Mouse (Mus musculus) retina, postnatal 1 day (tissue): ENCODE measurements around the gene Acyp2.
A peak's percentile ranks its signal among the peaks of the same experiment; 100 is the strongest.

Experiments
- DNase-seq: peaks from one replicate; pipeline ENCODE4 v3.0.0-alpha.2; 2012

Gene Acyp2

DNA sequence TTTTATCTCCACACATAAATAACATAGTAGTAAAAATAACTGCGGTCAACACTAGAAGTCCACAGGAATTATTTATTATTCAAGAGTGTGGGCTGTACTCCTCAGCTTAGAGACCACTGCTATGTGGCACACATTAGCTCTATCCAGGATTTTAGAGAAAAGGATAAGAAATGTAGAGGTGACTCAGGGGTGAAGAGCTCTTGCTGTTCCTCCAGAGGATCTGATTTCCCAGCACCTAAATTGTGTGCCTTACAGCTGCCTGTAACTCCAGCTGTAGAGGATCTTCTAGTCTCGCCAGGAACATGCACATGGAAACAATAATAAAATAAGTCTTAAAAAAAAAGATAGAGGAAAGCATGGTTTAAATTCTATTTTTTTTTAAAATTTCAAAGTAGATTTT is 70.5 kb downstream of the Acyp2 start:
- DNase-seq = no peak

DNA sequence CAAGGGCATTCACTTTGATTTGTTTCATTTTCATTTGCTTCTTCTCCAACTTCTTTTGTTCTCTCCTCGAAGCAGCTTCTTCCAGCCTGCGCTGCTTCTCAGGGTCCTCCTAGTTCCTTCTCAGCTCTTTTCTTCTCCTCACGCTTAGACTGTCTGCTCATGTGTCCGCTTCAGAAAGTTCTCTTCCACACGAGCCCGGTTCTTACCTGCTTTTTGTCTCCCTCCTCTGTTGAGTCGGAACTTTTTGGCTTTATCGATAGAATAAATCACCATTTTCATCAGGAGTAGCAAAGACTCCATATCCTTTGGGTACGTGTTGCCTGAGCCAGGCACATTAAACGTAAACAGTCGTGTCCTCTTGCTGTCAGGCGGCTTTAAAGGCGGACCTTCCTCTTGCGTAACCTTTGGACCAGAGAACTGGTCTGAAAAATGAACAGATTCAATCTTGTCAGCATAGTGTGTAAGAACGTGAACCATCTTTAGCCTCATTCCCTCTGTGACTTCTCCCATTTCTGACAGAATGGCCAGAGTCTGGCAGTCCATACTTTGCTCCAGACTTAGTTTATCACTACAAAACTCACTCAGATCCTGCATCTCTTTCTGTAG is 76.5 kb downstream of the Acyp2 start:
- no peak for DNase-seq

GRCm38 (mm10) chr11:30570568-30570967 is 78.8 kb downstream of the Acyp2 start:
- DNase-seq = no peak

- no peak for DNase-seq
Observed at GRCm38 (mm10) chr11:30560215-30560614, 89.2 kb downstream of the Acyp2 start.

DNA sequence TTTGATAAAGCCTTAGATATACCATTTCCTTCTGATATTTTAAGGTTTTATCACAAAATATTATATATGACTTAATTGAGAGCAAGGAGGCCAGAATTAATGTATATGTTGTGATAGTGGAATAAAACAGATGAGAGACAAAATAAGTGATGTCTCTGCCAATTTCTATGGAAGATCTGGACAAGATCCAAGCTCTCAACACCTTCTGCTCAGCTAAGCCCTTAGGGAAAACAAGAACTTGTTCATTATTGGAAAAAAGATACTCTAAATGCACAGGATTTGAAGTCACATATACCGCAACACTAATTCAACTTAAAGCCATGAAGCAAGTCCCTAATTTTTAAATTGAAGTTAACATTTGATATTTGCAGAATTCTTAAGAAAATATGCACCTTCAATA is 96.0 kb downstream of the Acyp2 start:
- DNase-seq = no peak

DNA sequence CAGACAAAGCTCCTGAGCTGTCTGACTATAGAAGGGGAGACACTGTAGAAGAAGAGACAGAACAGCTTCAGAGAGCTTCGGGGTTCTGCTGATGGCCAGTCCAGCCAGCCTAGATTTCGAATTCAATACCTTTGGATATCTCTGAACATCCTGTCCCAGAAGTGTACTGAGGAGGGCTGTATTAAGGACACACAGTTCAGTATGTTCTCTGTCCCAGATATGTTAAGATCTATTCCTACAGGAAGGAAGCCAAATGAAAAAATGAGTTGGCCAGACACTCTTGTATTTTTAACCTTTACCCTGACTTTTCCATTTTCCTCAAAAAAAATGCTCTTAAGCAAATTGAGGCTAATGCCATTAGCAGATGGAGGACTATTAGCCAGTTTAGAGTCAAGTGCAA is 132.3 kb downstream of the Acyp2 start:
- no peak for DNase-seq

- peak; percentile 12 for DNase-seq
Observed at GRCm38 (mm10) chr11:30508178-30508577, 141.2 kb downstream of the Acyp2 start.

DNA sequence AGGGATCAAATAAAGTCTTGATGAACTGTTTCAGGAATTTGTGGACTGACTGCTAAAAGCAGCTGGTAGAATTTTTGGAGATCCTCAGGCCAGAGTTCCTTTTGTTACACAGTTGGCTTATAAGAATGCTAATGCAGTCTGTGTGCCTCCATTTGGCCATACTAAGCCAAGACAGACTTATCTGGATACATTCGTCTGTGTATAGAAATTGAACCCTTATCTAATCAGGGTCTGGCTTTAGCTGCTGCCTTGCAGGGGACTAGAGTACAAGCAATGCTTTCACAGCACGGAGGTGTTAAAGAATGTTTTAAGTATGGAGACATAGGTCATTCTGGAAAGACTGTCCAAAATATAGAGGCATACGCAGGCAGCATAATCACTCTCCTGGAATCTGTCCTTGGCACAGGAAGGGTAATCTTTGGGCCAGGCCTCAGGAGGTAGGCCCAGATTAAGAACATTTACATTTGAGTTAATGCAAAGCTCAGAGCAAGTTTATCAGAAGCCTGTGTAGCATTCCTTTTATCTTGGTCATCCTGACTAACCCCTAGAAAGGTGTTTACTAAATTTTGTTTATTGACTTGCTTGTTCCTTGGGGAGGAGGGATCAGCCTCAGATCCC is 150.5 kb downstream of the Acyp2 start:
- DNase-seq = no peak

DNA sequence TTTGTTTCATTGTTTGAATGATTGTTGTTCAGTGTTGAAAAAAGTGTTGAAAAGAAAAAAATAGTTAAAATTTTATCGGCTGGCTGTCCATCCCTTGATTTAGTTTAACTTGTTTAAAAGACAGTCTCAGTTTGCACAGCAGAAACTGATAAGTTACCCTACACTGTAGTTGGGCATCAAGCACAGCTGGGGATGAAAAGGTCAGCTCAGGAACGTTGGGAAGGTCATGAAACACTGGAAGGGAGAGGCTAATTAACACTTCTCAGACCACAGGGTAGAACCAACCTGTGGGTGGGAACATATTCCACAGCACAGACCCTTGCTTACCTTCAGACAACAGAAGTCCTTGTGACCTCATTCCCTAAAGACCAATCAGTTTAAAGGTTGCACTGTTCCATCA is 152.2 kb downstream of the Acyp2 start:
- DNase-seq = no peak

DNA sequence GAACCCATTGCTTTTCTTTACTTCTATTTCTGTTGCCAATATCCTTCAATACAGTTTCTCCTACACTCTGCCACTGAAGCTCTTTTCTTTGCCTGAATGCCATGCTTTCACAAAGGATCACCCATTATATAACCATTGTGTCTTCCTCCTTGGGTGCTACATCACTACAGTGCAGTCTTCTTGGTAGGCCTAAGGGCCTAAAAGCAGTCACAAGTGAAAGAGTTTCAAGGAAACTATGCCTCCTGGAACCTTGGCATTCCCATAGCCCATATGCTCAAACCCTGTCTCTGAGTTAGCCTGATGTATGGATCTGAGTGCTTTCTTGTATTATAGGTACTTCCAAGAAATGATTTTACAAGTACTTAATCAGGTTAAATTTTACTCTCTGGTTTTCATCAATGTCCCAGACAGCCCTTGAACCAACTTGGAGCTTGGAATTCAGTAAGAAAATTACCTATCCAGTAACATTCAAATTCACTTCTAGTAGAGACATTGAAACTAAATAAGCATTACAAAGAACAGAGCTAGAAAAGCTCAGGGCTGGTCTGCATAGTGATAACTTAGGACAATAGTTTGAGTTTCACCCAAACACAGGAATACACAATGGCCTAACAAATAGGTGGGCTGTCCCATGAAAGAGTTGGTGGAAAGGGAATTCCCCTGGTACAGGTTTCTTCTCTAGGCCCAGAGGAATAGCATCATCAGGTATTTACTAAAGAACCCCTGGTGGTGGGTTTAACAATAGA is 157.7 kb downstream of the Acyp2 start:
- no peak for DNase-seq

DNA sequence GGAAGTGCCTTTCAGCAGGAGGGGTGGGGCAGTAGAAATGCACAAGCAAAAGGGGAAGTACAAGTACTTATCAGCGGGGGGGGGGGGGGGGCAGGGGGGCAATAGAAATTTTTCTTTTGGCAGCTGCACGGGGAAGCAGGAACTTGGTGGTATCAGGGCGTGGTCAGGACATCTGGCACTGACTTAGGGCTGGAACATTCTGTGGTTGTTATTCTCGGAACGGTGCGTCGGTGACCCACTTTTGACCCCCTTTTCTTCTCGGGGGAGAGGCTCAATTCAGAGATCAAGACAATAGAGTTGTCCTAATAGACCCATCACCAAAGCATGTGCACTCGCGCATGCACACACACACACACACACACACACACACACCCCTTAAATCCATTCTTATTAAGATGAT is 161.2 kb downstream of the Acyp2 start:
- peak; percentile 68 for DNase-seq

DNA sequence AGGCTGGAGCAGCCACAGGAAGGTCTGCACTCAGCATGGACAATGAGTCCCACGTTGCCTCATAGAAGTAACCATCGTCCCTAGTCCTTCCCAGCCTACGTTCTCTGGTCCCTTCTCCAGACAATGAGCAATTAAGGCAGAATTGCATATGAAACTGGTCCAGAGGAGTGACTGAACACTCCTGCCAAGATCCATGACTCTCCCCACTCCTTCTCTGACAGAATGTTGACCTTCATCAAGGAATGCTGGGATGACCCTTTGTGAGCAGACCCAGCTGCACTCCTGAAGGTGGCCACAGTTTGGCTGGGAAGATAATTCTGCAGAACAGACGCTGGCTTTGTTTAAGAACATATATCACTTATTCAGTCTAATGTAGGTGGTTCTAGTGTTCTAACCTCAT is 166.1 kb downstream of the Acyp2 start:
- DNase-seq = no peak

GRCm38 (mm10) chr11:30471751-30472593 is 177.4 kb downstream of the Acyp2 start, which contains the start of gene 4930505A04Rik:
Gene 4930505A04Rik, minus strand, starts transcription at chr11:30471827.
- peak; percentile 99 for DNase-seq

- no peak for DNase-seq
Observed at GRCm38 (mm10) chr11:30471187-30471586, 178.2 kb downstream of the Acyp2 start.
